Mouse (Mus musculus): ENCODE measurements at regions not wholly inside any gene's neighbourhood (a gene's known extent, or its start where the extent isn't known, plus 50 kb on each side); places are given as distances from the start of the nearest gene placed in this dataset.

DNA sequence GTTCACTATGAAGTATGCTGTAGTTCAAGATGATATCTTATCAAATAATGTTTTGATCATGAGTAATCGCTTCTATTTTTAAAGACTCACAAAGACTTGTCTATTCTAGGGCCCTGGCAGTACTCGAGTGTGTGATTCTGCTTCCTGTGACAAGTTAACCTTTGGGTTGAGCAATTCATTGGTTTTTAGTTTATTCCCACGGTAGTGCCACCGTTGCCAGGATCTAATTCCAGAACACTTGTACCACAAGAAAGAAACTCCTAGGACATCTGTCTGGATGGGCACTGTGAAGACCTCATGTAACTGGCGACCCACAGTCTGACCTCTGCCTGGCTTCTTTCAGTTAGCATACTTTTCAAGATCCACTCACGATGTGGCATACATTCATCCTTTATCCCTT lies 134.7 kb upstream of the Mkln1 start:
- DNase-seq (ENCODE audit: low spot score): no peak

DNA sequence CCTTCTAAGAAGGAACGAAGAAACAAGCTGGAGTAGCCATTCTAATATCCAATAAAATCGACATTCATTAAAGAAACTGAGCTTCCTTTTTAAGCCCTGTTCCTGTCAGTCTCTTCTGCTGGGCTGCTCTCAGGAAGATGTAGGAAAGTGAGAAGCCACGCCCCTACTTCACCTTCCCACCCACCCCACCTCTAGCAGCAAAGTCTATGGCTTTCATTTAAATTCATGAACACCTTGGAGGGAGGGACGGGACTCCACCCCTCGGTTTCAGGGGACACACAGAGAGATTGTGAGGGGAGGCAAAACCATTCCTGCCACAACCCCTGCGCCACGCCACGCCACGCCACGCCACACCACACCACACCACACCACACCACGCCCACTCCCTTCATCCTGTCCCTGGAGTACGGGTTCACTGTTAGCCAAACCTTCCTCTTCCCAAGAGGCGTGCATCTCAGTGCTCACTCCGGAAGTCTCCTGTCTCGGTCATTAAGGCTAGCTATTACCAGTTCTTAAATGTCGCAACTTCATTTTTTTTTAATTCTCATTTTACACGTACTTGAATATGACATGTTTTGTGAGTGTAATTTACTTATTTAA lies 132.0 kb upstream of the Mkln1 start:
- no peak for DNase-seq (ENCODE audit: low spot score)

DNA sequence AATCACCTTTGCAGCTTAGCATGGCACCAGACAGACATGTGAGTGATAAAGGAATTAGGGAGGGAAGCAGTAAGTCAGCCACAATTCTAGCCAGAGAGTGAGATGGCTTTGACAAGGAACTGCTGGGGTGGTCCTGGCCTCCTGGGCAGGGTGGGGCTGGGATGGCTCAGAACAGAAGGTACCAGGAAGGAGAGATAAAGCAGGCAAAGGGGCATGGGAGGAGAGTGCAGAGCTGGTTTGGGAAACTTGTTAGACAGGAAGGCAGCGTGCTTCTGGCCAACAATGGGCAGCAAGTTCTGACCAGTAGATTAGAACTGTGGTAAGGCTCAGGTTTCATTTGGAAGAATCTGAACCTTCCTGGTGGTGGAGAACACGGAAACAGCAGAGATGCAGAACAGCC lies 130.5 kb upstream of the Mkln1 start:
- DNase-seq (ENCODE audit: low spot score): no peak

DNA sequence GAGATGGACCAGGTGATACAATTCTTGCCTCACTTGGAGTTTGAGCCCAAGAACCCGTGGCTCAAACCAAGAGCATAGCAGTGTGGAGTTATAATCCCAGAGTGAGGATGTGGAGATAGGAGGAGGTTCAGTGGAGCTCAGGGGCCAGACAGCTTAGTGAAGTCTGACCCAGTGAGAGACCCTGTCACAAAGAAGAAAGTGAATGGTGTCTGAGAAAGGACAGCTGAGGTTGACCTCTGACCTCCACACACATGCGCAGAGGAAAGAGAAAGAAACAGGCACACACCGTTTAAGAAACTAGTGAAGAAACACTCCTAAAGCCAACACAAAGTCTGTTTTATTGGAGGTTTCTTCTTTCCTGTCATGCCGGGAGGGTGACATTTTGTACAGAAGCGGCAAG lies 124.7 kb upstream of the Mkln1 start:
- DNase-seq (ENCODE audit: low spot score): no peak

DNA sequence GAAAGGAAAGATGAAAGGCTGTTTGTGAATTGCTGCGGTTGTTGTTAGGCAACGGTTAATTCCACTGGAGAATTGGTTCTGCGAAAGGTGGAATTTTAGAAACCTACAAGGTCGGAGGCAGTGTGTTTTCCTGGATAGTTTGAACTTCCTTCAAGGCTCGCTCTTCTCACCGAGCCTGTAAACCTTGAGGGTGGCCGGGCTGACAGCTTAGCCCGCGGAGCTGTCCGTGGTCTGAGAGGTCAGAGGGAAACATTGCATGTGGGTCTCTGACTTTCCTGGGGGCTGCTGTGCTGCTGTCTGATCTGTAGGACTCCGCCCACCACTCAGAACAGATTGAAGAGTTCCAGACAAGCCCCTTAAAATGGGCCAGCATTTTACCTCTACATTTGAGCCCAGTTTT lies 124.3 kb upstream of the Mkln1 start:
- DNase-seq (ENCODE audit: low spot score): no peak

DNA sequence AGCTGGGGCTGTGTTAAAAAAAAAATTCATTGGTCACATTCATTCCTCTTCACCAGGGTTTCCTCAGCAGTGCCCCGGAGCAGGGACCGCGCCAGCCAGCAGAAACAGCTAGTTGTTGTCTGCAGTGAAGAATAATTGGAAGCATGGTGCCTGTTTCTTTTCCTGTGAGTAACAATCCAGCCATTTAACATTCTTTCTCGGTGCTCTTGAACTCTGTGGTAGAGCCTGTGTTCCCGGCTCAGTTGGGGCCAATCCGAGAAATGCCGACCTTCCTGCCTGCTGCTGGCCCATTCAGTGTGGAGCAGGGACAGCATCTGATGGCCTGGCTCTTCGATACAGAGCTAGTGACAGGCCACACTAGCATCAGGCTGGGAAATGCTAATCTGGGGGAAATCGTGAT lies 120.7 kb upstream of the Mkln1 start:
- no peak for DNase-seq (ENCODE audit: low spot score)

DNA sequence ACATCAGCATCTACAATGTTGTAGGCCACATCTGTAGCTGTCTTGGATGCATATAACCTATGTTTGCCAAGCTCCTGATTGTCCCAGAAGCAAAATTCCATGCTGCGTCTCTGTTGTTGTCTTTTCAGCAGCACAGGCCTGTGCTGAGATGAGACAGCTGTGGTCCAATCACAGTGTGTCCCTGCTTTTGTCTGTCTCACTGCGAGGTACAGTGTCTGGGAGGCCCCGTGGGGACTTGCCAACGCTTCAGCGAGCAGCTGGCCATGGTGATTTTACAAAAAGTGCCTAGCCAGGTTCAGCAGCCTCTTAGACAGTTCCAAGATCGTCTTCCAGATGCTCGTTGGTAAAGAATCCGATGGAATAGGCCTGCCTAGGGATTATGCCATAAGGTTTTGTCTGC lies 114.6 kb upstream of the Mkln1 start:
- DNase-seq (ENCODE audit: low spot score): no peak

DNA sequence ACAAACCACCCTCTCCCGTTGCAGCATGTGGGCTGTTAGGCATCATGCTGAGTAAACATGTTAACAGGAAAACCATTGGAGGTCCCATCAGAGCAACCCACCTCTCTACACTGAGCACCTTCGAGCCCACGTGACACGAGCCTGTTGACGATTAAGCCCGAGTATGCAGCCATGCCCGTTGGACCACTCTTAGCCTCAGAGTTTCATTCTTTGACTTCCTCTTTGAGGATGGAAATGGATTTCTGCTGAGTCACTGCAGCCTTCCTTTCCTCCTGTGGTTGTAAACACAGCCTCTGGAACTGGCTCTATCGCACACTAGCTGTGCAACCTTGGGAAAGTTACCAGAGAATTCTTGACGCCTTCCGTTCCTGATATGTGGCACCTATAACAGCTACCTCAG lies 114.1 kb upstream of the Mkln1 start:
- no peak for DNase-seq (ENCODE audit: low spot score)

DNA sequence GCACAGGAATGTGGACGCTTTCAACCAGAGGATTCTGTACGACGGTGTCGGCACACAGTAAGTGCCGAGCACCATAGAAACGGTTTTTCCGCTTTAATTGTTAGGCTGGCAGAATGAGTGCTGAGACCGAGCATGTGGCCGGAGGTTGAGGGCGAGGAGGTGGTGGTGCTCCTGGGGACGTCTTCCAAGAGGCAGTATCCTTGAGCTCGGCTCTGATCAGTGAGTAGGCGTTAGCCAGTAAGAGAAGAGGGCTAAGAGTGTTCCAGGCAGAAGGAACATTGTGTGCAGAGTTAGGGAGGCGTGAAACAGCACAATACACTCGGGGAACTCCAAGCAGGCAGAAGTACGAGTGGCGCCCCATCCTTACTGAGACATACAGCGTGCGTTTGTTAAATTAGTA lies 113.5 kb upstream of the Mkln1 start:
- no peak for DNase-seq (ENCODE audit: low spot score)

DNA sequence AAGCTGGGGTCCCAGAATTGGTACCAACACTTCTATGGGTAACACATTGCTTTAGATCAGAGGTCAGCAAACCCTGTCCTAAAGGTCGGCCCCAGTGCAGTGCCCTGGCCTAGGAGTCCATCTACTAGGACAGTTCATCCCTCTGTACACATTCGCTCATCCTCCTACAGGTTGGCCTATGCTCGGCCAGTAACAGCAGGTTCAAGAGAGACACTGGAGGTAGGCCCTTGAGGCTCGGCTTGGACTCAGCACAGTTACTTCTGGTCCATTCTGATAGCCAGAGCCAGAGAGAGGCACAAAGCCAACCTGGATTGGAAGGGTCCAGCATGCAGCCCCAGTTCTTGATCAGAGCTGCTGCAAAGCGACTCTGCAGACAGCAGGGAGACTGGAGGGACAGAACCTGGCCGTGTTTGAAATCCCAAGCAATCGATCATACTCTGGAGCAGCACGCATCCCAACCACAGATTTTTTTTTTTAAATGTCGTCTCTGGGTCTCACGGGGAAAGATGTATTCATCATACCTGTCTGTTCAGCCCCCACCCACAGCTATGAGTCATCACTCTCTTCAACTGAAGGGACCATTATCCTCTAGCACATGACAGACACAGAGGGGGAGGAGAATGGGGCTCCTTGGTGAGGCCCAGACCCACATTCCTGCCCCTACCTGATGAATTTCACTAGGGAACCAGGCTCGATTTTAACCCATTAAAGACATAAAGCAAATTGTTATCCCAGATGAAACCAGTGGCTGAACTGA lies 112.4 kb upstream of the Mkln1 start:
- no peak for DNase-seq (ENCODE audit: low spot score)

DNA sequence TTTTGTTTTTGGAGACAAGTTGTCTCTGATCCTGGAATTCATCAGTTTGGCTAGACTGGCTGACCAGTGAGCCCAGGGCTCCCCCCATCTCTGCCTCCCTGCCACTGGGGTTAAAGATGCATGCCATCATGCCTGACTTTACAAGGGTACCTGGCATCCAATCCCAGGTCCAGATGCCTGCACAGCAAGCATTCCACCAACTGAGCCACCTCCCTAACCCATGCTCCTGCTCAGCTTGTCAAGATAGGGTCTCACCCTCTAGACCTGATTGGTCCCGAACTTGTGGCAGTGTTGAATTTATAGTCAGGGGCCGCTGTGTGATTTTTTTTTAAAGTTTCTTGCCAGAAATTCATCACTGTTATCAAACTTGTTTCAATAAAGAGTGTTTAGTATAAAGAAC lies 111.4 kb upstream of the Mkln1 start:
- no peak for DNase-seq (ENCODE audit: low spot score)

DNA sequence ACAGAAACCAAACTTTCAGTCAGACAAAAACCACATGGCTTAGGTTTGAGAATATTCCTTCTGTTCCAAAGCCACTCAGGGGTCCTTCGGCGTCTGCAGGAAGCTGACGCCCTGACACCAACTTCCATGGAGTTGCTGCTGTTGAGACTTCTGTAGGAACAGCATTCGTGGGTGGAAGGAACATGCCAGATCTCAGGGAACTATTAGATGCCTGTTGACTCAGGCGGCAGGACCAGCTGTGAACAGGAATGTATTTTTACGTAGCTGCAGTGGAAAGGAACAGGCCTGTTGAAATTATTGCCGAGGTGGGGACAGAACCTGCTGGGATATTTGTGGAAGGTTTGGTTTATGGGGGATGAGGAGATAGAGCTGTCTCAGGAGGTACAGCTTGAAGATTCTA lies 110.8 kb upstream of the Mkln1 start:
- DNase-seq (ENCODE audit: low spot score): no peak

DNA sequence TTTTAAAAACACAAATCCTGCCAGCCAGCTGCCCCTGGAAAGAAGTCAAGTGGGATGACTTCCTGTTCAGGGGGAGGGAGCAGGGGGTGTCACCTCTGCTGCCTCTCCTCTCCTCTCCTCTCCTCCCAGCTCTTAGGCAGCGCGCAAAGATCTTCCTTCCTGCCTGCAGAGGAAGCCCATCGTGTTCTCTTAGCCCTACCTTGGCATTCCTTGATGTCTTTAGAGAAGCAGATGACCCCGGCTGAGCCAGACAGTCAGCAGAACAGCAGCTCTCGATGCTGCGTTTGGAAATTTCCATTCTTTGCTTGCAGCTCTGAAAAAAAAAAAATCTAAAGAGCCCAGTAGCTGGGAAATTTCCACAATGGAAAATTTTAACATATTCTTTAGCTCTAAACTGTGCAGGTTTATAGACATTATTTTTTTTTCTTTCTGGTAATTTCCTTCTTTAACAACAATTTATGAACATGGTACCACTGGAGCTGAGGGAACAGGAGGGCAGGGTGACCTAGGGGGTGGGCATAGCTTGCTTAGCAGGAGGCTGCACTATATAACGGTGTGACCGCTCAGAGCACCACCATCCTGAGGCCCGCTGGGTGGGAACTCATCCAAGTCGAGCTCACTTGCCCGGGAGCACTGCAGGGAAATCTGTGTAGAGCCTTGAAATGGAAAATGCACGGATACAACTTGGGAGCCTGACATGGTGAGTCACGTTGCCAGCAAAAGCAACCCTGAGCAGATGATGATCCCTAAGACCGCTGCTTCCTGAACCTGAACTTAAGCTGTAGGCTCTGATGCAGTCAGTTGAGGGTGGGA lies 109.9 kb upstream of the Mkln1 start:
- no peak for DNase-seq (ENCODE audit: low spot score)

DNA sequence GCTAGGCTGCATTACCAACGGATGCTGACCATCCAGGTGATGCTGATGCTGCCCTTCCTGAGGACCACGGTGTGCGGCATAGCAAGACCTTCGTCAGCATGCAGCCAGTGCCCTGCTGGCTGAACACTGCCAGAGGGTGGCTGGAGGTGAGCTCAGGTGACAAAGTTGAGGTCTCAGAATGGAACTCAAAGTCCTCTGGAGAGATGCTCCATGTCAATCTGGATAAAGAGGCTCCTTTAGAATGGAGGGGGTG lies 109.4 kb upstream of the Mkln1 start:
- no peak for DNase-seq (ENCODE audit: low spot score)

DNA sequence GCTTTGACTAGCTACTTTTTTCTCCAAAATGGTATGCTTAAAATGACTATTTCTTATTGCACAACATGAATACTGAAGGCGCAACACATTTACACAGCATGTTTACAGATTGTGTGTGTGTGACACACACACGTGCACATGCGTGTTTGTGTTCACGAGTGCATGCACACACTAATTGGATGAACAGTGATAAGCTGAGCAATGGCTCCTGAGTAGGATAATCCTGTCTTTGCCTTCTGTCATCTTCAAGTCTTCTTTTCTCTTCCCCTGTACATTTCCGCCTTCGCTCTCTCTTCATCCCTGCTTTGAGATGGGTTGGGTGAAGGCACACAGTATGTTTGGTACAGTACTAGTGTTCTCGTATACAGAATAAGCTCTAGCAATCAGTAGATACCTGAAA lies 106.5 kb upstream of the Mkln1 start:
- no peak for DNase-seq (ENCODE audit: low spot score)

DNA sequence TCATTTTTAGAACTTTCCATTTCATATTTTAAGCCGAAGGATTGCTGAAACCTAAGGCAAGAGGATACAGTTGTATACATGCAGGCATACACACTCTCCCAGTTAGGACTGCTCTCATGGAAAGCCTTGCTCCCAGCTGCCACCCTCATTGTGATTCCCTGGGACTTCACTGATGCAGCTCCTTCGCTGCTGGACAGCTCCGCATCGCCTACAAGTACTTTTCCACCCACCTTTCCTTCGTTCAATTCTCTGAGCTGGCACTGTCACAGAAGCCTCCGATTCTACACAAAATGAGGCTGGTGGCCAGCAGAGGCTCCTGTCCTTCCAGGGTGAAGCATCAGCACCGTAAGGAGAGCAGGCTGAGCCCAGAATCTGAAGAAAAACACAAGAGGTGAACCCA lies 105.5 kb upstream of the Mkln1 start:
- no peak for DNase-seq (ENCODE audit: low spot score)

DNA sequence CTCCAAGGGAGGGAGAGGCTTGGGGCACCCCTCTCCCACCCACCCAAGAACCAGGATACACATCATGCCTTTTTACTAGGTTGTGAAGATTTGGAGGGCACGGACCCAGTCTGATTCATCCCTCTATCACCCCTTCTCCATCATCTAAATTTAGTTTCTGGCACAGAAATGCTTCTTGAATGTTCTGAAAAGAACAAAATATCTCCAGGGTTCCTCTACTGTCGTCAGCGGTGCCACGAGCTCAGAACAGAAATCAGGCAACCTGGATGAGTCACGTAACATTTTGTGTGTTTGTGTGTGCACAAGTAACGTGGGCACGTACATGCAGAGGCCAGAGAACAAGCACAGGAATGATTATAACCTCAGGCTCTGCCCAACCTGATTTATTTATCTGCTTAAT lies 99.1 kb upstream of the Mkln1 start:
- no peak for DNase-seq (ENCODE audit: low spot score)

DNA sequence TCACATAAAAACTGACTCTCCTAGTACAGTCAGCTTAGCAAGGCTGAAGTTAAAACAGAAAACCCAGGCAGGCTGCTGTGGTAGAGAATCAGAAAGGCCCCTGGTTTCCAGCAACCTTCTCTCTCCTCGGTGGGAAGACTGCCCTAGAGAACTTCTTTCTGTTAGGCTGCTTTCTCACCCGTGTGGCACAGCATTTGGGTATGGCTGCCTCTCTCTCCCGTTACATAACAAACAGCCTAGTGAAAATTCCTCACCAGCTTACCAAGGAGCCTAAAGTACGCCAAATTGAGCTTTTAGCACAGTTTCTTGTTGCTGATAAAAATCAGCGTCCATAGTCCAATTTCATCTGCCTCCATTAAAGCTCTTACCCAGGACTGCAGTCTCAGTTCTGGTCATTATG lies 92.8 kb upstream of the Mkln1 start:
- DNase-seq (ENCODE audit: low spot score): no peak

DNA sequence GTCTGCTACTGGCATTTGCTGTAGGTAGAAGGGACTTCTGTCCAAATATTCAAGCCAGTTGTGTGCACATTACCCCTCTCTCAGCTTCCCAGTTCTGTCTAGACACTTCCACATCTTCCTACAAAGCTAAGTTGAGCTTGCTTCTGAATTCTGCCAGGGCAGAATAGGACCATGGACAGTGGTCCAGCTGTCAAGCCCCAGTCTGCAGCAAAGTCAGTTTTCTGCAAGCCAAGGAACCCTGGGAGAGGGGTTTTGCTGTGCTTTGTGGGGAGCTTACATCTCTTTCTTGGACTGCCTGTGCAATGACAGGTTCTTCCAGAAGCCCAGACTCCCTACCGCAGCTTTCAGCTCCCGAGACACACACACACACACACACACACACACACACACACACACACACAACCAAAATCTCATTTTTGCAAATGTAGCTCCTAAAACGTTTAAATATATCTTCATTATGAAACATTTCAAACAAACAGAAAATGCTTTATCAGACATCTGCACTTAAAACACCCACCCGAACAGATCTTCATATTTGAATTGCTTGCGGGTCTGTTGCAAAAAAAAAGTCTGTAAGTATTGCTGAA lies 91.4 kb upstream of the Mkln1 start:
- DNase-seq (ENCODE audit: low spot score): no peak

DNA sequence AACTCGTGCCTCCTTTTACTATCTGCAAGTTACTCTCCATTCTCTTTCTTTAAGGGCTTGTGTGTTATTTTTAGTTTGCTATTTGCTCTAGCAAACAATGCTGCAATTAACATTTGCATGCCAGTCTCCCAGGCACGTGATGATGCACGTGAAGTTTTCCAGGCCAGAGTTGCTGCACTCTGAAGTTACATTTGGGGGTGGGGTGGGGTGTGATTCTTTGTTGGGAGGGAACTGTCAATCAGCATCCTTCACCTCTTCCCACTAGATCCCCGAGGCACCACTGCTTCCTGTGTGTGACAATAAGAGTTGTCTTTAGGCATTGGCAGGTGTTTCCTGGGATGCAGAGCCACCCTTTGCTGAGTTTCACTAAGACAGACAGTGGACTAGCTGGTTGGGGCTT lies 90.6 kb upstream of the Mkln1 start:
- no peak for DNase-seq (ENCODE audit: low spot score)

DNA sequence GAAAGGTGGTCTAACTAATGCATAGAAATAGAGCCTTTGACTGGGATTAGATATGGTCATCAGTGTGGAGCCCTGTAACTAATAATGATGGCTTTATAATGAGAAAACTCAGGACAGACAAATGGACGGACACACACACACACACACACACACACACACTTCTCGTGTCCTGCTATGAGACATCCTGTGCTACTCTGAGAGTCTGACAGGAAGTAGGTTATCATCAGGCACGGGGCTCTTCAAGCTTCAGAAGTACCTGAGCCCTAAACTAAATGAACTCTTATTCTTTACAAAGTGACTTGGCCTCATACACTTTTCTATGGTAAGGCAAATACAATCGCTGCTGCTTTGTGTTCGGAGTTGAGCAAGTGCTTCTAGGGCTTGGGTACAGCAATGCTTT lies 87.9 kb upstream of the Mkln1 start:
- DNase-seq (ENCODE audit: low spot score): no peak

DNA sequence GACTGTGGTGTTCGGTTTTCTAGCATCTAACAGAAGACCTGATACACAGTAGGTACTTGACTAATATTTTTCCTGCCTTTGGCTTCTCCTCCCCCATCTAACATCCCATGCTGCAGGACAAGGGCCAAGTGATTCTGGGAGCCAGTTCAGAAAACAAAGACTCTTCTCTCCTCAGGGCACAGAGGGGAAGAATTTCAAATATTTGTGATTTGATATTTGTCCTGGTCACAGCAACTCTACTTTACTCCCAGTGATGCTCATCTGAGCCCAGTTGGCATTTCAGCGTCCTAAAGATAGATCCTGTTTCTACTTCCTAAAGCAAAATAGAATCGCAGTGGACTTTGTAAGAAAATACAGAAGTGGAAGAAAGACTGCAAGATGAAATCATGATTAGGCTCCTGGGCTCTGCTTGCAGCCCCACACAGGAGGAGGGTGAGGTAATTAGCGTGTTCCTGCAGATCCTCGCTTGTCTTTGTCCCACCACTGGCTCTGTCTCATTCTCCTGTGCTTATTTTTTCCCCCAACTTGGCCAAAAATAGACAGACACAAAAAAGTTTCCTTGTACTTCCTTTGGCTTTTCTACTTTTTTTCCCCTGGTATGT lies 84.6 kb upstream of the Mkln1 start:
- no peak for DNase-seq (ENCODE audit: low spot score)

Measured in thymus, postnatal 0 days (tissue).